Mouse (Mus musculus) heart, embryonic 10.5 days (tissue): ENCODE data around the gene Gjb2. TPM values are rescaled to one million over a fixed set of nuclear protein-coding genes. Genes with fewer than 3 reads are reported as not detected.
A peak's percentile ranks its signal among the peaks of the same experiment; 100 is the strongest.

Experiments
- DNase-seq: peaks from one replicate; pipeline ENCODE4 v3.0.0-alpha.2; 2017; ENCODE audit warnings: low spot score
- H3K27ac ChIP-seq: fragments of 300-500 bp; sonication (generic); 2 replicates; pipeline ENCODE4 v1.5.1; 2016; ENCODE audit warnings: mild to moderate bottlenecking
- H3K27me3 ChIP-seq: fragments of 300-500 bp; sonication (generic); 2 replicates; pipeline ENCODE4 v1.6.1; 2016; ENCODE audit warnings: mild to moderate bottlenecking; ENCODE audit not compliant: poor library complexity, insufficient read depth, severe bottlenecking
- H3K36me3 ChIP-seq: fragments of 300-500 bp; sonication (generic); 2 replicates; pipeline ENCODE4 v1.6.1; 2016; ENCODE audit warnings: mild to moderate bottlenecking, moderate library complexity
- H3K4me1 ChIP-seq: fragments of 300-500 bp; sonication (generic); 2 replicates; pipeline ENCODE4 v1.6.1; 2016; ENCODE audit warnings: mild to moderate bottlenecking
- H3K4me3 ChIP-seq: fragments of 300-500 bp; sonication (generic); 2 replicates; pipeline ENCODE4 v1.5.1; 2016; ENCODE audit warnings: mild to moderate bottlenecking, moderate library complexity
- H3K9me3 ChIP-seq: fragments of 300-500 bp; sonication (generic); 2 replicates; pipeline ENCODE4 v1.6.1; 2016; ENCODE audit warnings: mild to moderate bottlenecking, moderate library complexity
- WGBS: fragments of 180-500 bp; shearing (Covaris S2); methylation state at CpG from one replicate; pipeline ENCODE4 v1.1.7; 2016; 5-methylcytosine and 5-hydroxymethylcytosine counted together
- polyA plus RNA-seq: library from polyadenylated mRNA; unstranded; fragments of >200 nt; fragmentation: Nextera tagmentation; extraction: Ambion mirVana; gene quantifications from 2 replicates; pipeline ENCODE4 v1.2.1, GENCODE M21; 2016

Gjb2 gene
- polyA plus RNA-seq, result 1.0 and 4.0 TPM in 2 replicates

DNA sequence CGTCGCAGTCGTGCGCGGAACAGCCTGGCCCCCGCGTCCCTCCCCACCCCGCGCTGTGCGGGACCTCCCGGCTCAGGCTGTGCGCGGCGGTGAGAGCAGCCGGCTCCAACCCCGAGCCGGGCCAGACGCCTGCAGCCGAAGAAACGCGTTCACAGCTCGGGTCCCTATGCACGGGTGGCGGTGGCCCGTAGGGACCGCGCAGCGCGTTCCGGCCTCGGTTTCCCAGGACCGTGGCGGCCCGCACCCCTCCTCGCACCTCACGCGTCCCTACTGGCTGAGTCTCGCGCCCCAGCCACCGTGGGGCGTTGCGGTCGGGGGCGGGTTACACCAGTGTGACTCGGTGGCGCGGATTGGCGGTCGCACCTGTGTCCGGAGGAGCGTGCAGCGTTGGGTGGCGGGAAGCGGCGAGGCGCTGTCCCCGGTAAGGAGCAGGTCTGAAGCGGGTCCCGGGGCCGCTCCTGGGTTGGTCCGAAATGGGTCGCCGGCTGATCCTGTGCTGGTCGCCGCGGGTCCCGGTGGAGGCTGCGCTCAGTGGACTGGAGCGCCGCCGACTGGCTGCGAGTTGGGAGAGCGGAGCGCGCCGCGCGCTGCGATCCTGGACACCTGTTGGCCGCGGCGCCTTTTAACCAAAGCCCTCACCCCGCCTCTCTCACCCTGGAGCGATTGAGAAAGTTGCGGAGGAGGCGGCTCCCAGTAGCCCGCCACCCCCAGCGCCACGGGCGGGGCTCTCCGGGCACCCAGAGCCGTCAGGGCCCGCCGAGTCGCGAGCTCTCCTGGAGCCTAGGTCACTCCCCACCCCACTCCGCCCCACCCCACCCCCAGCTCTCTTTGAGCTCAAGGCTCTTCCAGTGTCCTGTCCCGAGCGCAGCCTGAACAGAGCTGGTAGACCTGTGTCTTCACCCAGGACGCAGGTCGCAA lies at the start of gene Gjb2:
Gene Gjb2 (minus strand): TSS at position 597 of the 918 bp plus-strand sequence.
- H3K36me3 ChIP-seq, result no peaks in the 10 kb centered on the region
- H3K27me3 ChIP-seq, result peaks cover 87% of the 10 kb centered on the region
- H3K4me3 ChIP-seq, result peak within 1 kb of the TSS; percentile 78
- H3K27ac ChIP-seq, result peak within 1 kb of the TSS; percentile 42; the same call in 1 of the 2 replicates
- no peaks in the 10 kb centered on the region for H3K9me3 ChIP-seq
- no peak for DNase-seq
- peaks cover 14% of the 10 kb centered on the region for H3K4me1 ChIP-seq
- WGBS, result under 1% methylated on average over 100 of the region's 101 CpGs

DNA sequence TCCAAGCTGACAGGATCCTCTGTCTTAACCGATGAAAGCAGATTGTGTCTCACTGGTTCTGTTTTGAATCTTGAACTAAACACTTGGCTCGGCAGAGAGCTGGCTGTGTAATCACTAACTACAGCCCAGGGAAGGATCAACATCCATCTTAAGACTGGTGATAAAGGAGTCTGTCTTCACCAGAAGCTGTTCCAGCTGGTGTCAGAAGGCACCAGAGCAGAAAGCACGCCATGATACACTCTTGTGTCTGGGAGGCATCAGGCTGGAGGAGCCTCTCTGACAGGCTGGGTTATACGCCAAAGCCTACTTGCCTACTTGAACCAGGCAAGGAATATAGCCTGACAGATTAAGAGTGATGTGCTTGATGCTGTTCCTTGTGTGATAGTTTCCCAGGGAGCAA lies 41.2 kb upstream of the Gjb2 start:
- DNase-seq, result peak; percentile 76
- WGBS, result 16% methylated on average over 4 of the region's 4 CpGs
- Histone ChIP-seq H3K27me3 (peaks cover 60% of the 10 kb centered on the region), H3K9me3 (no peaks in the 10 kb centered on the region), H3K27ac (no peak overlapping the region), H3K36me3 (no peaks in the 10 kb centered on the region), H3K4me1 (peaks cover 13% of the 10 kb centered on the region), H3K4me3 (no peak overlapping the region)

DNA sequence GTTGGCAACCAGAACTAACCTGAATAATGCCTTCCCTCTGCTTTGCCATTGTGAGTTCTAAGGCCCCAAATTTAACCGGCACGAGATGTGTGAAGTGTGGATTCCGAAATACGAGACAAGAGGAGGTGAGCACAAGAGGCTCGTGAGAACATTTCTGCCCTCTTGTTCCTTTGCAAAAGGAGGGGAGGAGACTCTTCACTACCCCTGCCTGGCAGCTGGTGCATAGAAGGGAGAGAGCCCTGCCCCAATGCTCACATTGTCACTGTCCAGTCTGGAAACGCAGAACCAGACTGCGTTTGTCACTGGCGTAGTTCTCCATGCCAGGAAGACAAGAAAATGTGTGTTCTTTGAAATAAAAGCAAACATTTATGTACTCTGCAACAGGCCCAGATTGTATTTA lies 30.8 kb upstream of the Gjb2 start:
- Histone ChIP-seq H3K4me1 (peaks cover 11% of the 10 kb centered on the region), H3K9me3 (no peaks in the 10 kb centered on the region), H3K27ac (no peak overlapping the region), H3K36me3 (no peaks in the 10 kb centered on the region), H3K4me3 (no peak overlapping the region), H3K27me3 (peaks cover 98% of the 10 kb centered on the region)
- DNase-seq, result no peak
- 69% methylated on average over 8 of the region's 8 CpGs for WGBS

DNA sequence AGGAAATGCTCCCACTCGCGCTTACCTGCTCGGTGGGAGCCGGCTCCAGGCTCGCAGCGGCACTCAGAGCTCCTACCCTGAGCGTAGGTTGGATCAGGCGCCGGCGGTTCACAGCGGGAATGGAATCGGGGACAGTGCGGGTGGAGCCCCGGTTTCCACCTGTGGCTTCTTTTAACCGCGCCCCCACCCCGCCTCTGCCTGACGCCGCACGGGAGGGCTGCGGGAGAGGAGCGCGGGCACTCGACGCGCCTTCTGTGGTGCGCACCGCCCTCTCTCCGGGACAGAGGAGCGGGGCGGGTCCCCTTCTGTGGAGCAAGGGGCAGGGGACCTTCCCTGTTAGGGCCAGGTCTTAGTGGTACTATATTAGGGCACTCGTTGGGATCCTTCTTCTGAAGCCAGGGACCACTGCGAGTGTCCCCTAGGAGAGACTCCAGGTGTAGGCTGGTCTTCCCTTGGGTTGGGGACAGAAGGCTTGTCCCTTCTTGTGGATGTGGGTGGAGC lies 28.7 kb upstream of the Gjb2 start, which contains the start of gene Gjb6:
Gene Gjb6 (minus strand): TSS at position 451 of the 501 bp plus-strand sequence.
- peaks cover 90% of the 10 kb centered on the region for H3K27me3 ChIP-seq
- no peaks in the 10 kb centered on the region for H3K36me3 ChIP-seq
- 3% methylated on average over 33 of the region's 33 CpGs for WGBS
- H3K4me1 ChIP-seq, result peaks cover 11% of the 10 kb centered on the region
- DNase-seq, result no peak
- H3K27ac ChIP-seq, result no peak within 1 kb of the TSS
- H3K4me3 ChIP-seq, result peak within 1 kb of the TSS; percentile 54
- H3K9me3 ChIP-seq, result no peaks in the 10 kb centered on the region

DNA sequence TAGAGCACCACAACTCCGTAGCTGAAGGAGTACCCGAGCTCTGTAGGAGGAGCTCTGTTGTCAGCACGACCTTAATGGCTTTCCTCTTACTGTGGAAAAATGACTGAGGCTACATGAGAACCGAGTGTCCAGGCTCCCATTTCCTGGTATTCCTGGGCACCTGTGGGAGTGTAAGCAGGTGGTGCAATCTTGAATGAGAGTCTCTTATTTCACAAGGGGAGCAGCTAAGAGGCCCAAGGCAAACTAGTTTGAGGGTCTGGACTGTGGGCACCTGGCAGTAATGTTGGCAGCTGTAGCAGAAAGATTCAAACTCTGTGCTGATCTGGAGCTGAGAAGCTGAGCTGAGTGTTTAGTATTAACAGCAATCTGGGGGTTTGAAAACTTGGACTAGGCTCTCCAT lies 22.9 kb upstream of the Gjb2 start:
- DNase-seq, result no peak
- Histone ChIP-seq H3K36me3 (no peaks in the 10 kb centered on the region), H3K27me3 (peaks cover 42% of the 10 kb centered on the region), H3K4me1 (no peaks in the 10 kb centered on the region), H3K4me3 (no peak overlapping the region), H3K27ac (no peak overlapping the region), H3K9me3 (no peaks in the 10 kb centered on the region)
- WGBS, result 71% methylated on average over 4 of the region's 4 CpGs

- WGBS, result 84% methylated on average over 7 of the region's 7 CpGs
- Histone ChIP-seq H3K36me3 (no peaks in the 10 kb centered on the region), H3K9me3 (no peaks in the 10 kb centered on the region), H3K27me3 (peaks cover 33% of the 10 kb centered on the region), H3K4me3 (no peak overlapping the region), H3K4me1 (no peaks in the 10 kb centered on the region), H3K27ac (no peak overlapping the region)
- no peak for DNase-seq
Observed at GRCm38 (mm10) chr14:57122295-57122694, 17.8 kb upstream of the Gjb2 start.

DNA sequence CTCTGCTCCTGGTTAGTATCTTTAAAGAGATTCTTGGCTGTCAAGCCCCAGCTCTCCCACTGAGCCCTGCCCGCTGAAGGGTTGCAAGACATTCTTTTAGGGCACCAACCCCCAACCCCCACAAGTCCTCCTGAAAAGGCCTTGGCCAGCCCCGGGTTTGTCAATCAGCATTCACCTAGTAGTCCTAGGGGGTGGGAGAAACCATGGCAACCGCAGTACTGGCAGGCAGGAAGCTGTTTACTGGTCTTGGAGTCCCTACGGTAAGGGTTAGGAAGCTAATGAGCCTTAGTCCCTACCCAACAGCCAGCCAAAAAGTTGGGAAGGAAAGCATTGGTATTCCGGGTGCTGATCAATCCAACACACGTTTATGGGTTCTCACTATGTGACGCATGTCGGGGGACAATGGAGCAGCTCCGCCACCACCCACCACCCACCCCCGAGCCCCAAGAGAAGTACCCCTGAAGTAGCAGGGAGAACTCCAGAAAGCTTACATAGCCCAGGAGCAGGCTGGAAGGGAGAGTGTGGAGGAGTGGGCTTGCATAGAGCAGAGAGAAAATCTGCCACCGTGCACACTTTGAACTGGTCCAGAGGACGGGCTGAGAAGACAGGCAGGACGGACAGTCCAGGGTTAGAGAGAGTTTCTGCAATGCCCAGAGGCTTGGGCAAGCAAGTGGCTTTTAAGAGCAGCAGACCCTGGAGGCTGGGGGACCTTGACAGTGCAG lies 11.5 kb upstream of the Gjb2 start, which contains the start of gene Gm4491:
Gene Gm4491 (minus strand): TSS at position 61 of the 722 bp plus-strand sequence.
- Histone ChIP-seq H3K27me3 (peaks cover 58% of the 10 kb centered on the region), H3K4me3 (no peak within 1 kb of the TSS), H3K27ac (no peak within 1 kb of the TSS), H3K4me1 (peaks cover 6% of the 10 kb centered on the region; the same call in 1 of the 2 replicates), H3K36me3 (no peaks in the 10 kb centered on the region), H3K9me3 (no peaks in the 10 kb centered on the region)
- DNase-seq, result no peak
- WGBS, result 23% methylated on average over 13 of the region's 13 CpGs

DNA sequence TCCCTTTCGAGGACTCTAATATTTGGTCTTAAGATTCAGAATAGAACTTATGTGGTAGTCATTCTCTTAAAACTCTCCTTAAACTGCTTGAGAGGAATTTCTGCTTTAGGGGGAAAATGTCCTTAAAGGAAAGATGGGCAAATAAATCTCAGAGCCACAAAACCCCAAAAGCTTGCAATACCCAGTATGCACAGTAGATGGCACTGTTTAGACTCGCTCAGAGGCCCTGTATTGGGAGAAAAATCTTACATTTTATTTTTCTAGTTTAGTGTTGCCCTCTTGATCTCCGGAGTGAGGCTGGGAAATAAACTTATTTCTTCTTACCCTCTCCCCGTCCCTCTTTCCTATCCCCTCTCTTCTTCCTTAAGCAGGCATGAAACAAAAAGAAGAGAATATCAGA lies 4.7 kb upstream of the Gjb2 start:
- no peak for DNase-seq
- Histone ChIP-seq H3K4me1 (peaks cover 9% of the 10 kb centered on the region), H3K36me3 (no peaks in the 10 kb centered on the region), H3K4me3 (no peak overlapping the region), H3K27me3 (peaks cover 68% of the 10 kb centered on the region), H3K9me3 (no peaks in the 10 kb centered on the region), H3K27ac (no peak overlapping the region)
- WGBS, result 11% methylated on average over 4 of the region's 4 CpGs

DNA sequence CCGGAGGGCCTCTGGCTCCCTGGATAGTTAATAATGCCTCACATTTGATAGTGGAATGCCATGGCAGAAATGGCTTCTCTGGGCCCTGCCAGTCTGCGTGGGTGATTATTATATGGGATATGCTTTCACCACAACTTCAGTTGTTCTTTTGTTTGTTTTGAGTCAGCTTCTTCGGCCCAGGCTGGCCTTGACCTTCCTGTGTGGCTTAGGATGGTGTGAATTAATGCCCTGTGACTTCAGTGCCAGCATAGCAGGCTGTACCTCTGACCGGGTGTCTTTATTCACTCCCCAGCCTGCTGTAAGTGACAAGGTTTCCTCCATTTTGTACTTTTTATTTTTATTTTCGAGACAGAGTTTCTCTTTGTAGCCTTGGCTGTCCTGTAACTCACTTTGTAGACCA lies 3.4 kb upstream of the Gjb2 start:
- WGBS, result 75% methylated on average over 5 of the region's 5 CpGs
- no peak for DNase-seq
- Histone ChIP-seq H3K27ac (no peak overlapping the region), H3K27me3 (peaks cover 71% of the 10 kb centered on the region), H3K9me3 (no peaks in the 10 kb centered on the region), H3K4me3 (no peak overlapping the region), H3K36me3 (no peaks in the 10 kb centered on the region), H3K4me1 (peaks cover 14% of the 10 kb centered on the region)

DNA sequence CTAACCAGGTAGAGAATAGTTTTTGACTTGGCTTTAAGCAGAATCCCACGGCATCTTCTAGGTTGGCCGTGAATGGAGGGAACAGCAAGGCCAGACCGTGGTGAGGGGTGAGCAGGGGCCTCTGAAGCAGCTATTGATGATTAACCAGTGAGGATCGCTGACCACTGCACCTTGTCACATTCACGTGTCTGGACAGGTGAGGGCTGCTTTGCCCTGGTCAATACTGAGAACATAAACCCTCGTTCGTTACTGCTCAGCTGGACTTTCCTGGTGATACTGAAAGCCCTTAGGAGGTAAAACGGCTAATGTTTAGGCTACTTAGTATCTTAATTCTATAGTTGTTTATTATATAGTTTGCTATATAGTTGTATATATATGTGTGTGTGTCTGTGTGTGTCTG lies 2.6 kb upstream of the Gjb2 start:
- DNase-seq, result no peak
- H3K4me1 ChIP-seq, result peaks cover 14% of the 10 kb centered on the region
- no peaks in the 10 kb centered on the region for H3K9me3 ChIP-seq
- no peak overlapping the region for H3K4me3 ChIP-seq
- H3K27me3 ChIP-seq, result peaks cover 78% of the 10 kb centered on the region
- no peak overlapping the region for H3K27ac ChIP-seq
- 75% methylated on average over 8 of the region's 8 CpGs for WGBS
- no peaks in the 10 kb centered on the region for H3K36me3 ChIP-seq

GRCm38 (mm10) chr14:57105721-57106120 lies 1.2 kb upstream of the Gjb2 start:
- Histone ChIP-seq H3K36me3 (no peaks in the 10 kb centered on the region), H3K27ac (no peak overlapping the region), H3K4me1 (peaks cover 14% of the 10 kb centered on the region), H3K4me3 (no peak overlapping the region), H3K9me3 (no peaks in the 10 kb centered on the region), H3K27me3 (peaks cover 77% of the 10 kb centered on the region)
- no peak for DNase-seq
- 50% methylated on average over 11 of the region's 11 CpGs for WGBS

GRCm38 (mm10) chr14:57105111-57105510 lies 609 bp upstream of the Gjb2 start:
- H3K36me3 ChIP-seq, result no peaks in the 10 kb centered on the region
- H3K4me3 ChIP-seq, result peak overlapping the region; percentile 78
- WGBS, result 15% methylated on average over 14 of the region's 14 CpGs
- H3K27me3 ChIP-seq, result peaks cover 82% of the 10 kb centered on the region
- H3K4me1 ChIP-seq, result peaks cover 14% of the 10 kb centered on the region
- no peak overlapping the region for H3K27ac ChIP-seq
- no peak for DNase-seq
- no peaks in the 10 kb centered on the region for H3K9me3 ChIP-seq

DNA sequence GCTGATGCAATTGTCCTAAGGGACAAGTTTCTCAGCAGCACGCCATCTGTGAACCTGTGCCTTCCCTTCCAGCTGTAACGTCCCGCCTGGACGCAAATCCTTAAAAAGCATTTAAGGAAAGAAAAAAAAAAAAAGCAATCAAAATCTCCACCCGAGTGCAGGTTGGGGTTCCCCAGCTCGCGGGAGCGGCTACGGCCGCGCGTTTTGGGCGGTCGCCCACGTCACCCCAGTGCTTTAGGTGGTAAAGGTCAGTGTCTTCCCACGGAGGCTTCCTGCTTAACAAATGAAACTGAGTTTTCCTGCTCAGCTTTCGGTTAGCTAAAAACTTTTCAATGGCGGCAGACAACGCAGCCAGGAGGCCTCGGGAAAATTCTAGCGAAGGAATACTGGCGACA lies 794 bp downstream of the Gjb2 start:
- peak overlapping the region; percentile 78 for H3K4me3 ChIP-seq
- H3K4me1 ChIP-seq, result peaks cover 14% of the 10 kb centered on the region
- DNase-seq, result no peak
- H3K9me3 ChIP-seq, result no peaks in the 10 kb centered on the region
- no peaks in the 10 kb centered on the region for H3K36me3 ChIP-seq
- peak overlapping the region; percentile 42; the same call in 1 of the 2 replicates for H3K27ac ChIP-seq
- H3K27me3 ChIP-seq, result peaks cover 87% of the 10 kb centered on the region
- WGBS, result 3% methylated on average over 22 of the region's 22 CpGs
